22 mouse cellular contexts compared by ENCODE assay signal in the genomic region with DNA sequence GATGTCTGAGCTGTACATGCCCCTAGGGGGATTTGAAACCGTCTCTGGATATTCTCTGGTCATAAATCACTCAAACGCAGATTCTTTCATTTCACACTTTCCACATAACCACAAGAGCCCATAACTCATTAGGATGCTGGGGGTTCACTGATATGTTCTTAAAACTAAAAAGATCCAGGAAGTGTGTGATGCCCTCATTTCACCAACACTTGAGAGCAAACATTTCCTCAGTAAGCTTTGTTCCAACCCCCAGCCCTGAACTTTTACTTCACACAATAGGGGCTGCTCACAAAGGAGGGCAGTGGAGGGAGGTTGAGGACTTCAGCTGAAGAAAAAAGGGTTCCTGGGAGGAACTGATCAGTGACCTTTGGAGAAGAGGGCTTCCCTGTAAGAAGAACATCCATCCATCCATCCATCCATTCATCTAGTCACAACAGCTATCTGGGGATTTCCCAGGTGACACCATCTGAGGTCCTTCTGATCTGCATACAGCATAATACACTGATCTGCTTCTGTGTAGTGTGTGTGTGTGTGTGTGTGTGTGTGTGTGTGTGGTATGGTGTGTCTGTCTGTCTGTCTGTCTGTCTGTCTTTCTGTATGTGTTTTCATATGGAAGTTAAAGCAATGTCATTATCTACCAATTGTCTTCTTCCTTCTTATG.
A peak's percentile ranks its signal among the peaks of the same experiment; 100 is the strongest.
DNase-seq lines count a peak whose midpoint lies in the region; ATAC-seq and TF ChIP-seq lines count a peak whose summit lies in the region.
"Had no signal": no experiment of that assay in that cellular context is flagged by ENCODE, and none has a peak within 500 bp of the region (broad histone marks: within the 10 kb centered on the region; RNA-seq: fewer than 3 reads in every experiment).

No protein-coding gene starts in this region.

- no peaks in the 10 kb centered on the region for H3K36me3 ChIP-seq in kidney, postnatal 0 days (ENCODE audit: insufficient read depth, low read length)
- H3K36me3 ChIP-seq: limb, embryonic 13.5 days; liver, embryonic 13.5 days; midbrain, embryonic 10.5 days had no signal

- 39% methylated on average over 2 of the region's 2 CpGs for WGBS in kidney, postnatal 0 days

- ATAC-seq in kidney, postnatal 0 days (replicated peaks; ENCODE audit: low FRiP score, low read depth): no peak
- ATAC-seq: forebrain, embryonic 13.5 days; hindbrain, embryonic 16.5 days; intestine, postnatal 0 days; midbrain, embryonic 16.5 days had no signal

- peak; percentile 40 for DNase-seq in kidney, postnatal 0 days (ENCODE audit: low spot score)
- no peak for DNase-seq in kidney, postnatal 4 days
- peak; percentile 53 for DNase-seq in CD4-positive, CD25-positive, alpha-beta regulatory T cell, adult 2 months (ENCODE audit: low read depth, low spot score)
- peak; percentile 44 for DNase-seq in T-cell, adult 2 months (ENCODE audit: low spot score)
- DNase-seq in right cerebral cortex, postnatal 10 days (ENCODE audit: low spot score in 2 of 2): no peak
- no peak for DNase-seq in cerebellum, adult 18-20 months
- no peak for DNase-seq in layer of hippocampus, adult 8-10 months (ENCODE audit: low spot score in 2 of 2)
- DNase-seq: adrenal gland, postnatal 14 days; cerebellum, adult 9-10 months; gastrocnemius, adult 2 months; liver, embryonic 13.5 days; lung, postnatal 4 days; right cerebral cortex, postnatal 4 days; thymus, postnatal 14 days had no signal

- H3K9me3 ChIP-seq in kidney, postnatal 0 days (replicated peaks; ENCODE audit: low read length): no peaks in the 10 kb centered on the region
- H3K9me3 ChIP-seq: forebrain, embryonic 13.5 days; limb, embryonic 13.5 days; liver, embryonic 13.5 days; midbrain, embryonic 10.5 days had no signal

- no peak overlapping the region for H3K4me2 ChIP-seq in kidney, postnatal 0 days (ENCODE audit: low read length)
- H3K4me2 ChIP-seq: forebrain, embryonic 13.5 days; heart, embryonic 11.5 days; limb, embryonic 13.5 days; liver, embryonic 13.5 days had no signal

- no peak overlapping the region for H3K9ac ChIP-seq in kidney, postnatal 0 days (ENCODE audit: low read depth, low read length)
- H3K9ac ChIP-seq: forebrain, embryonic 13.5 days; limb, embryonic 13.5 days; liver, embryonic 13.5 days had no signal

- H3K4me1 ChIP-seq in kidney, postnatal 0 days (replicated peaks; ENCODE audit: insufficient read depth, low read length): no peaks in the 10 kb centered on the region
- H3K4me1 ChIP-seq: forebrain, embryonic 13.5 days; limb, embryonic 13.5 days; liver, embryonic 13.5 days; midbrain, embryonic 10.5 days had no signal

- no peak for TF ChIP-seq CTCF in kidney, postnatal 0 days (IDR thresholded peaks at IDR 0.05; ENCODE audit: low read depth)

- H3K4me3 ChIP-seq in kidney, postnatal 0 days (replicated peaks; ENCODE audit: low read depth, low read length): no peak overlapping the region
- H3K4me3 ChIP-seq: forebrain, embryonic 13.5 days; gastrocnemius, adult 2 months; limb, embryonic 13.5 days; liver, embryonic 13.5 days; midbrain, embryonic 10.5 days; myocyte had no signal

- H3K27ac ChIP-seq in kidney, postnatal 0 days: peak overlapping the region; percentile 47
- H3K27ac ChIP-seq: forebrain, embryonic 13.5 days; gastrocnemius, adult 2 months; limb, embryonic 13.5 days; liver, embryonic 13.5 days; midbrain, embryonic 10.5 days had no signal

- H3K27me3 ChIP-seq in kidney, postnatal 0 days (ENCODE audit: insufficient read depth, low read length): no peaks in the 10 kb centered on the region
- H3K27me3 ChIP-seq: forebrain, embryonic 13.5 days; limb, embryonic 13.5 days; liver, embryonic 13.5 days had no signal

Comparison
In these comparisons a context has a peak if more than half of its experiments do, and no peak if none do; other contexts are left out.
1. DNase-seq: peak in kidney, postnatal 0 days (single experiment), CD4-positive, CD25-positive, alpha-beta regulatory T cell, adult 2 months (single experiment) and T-cell, adult 2 months (single experiment); none in kidney, postnatal 4 days (0 of 2), right cerebral cortex, postnatal 10 days (0 of 2), cerebellum, adult 18-20 months (0 of 2) and layer of hippocampus, adult 8-10 months (0 of 2).